27 mouse cellular contexts compared by ENCODE assay signal in the genomic region with DNA sequence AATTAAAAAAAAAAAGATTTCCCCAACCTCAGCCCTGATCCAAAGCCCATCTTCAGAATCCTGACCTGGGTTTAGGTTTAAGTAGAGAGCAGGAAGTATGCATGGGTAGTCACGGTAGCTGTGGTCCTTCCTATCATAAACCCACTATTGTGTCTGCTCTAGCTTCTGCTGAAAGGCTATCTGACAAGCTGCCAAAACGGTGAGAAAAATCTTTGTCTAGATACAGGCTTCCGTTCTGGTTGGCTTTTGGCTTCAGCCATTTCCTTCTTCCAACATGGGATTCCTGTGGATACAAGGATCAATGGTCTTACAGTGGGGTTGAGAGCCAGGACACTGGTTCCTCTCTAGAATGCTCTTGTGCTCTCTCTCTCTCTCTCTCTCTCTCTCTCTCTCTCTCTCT. TPM values are rescaled to one million over a fixed set of nuclear protein-coding genes. Genes with fewer than 3 reads are reported as not detected.
DNase-seq lines count a peak whose midpoint lies in the region; ATAC-seq and TF ChIP-seq lines count a peak whose summit lies in the region.
"Had no signal": no experiment of that assay in that cellular context is flagged by ENCODE, and none has a peak within 500 bp of the region (broad histone marks: within the 10 kb centered on the region; RNA-seq: fewer than 3 reads in every experiment).

No protein-coding gene starts in this region.

- ATAC-seq in heart, postnatal 0 days (ENCODE audit: insufficient read depth, low read depth), result no peak
- ATAC-seq in liver, embryonic 11.5 days (replicated peaks; ENCODE audit: low FRiP score), result no peak
- ATAC-seq in erythroid progenitor cell, adult 5-6 weeks (replicated peaks; ENCODE audit: low FRiP score, poor library complexity, severe bottlenecking), result no peak
- ATAC-seq: forebrain, postnatal 0 days had no signal

- intact Hi-C loops in heart, adult 2 months (cut with DNase I), result no loop called here

- 0 out of 2 replicates have a peak, but pooled peaks have one; percentile 46 for TF ChIP-seq EP300 in heart, postnatal 0 days (IDR thresholded peaks at IDR 0.05; ENCODE audit: low read depth)
- no peak for TF ChIP-seq EP300 in heart, adult 2 months (IDR thresholded peaks at IDR 0.05; ENCODE audit: insufficient read depth, low read depth, low read length)

- H3K4me1 ChIP-seq in heart, postnatal 0 days (ENCODE audit: control insufficient read depth, insufficient read depth), result peaks cover 23% of the 10 kb centered on the region
- H3K4me1 ChIP-seq in heart, adult 2 months (ENCODE audit: control insufficient read depth, insufficient read depth, low read length), result peaks cover 6% of the 10 kb centered on the region
- H3K4me1 ChIP-seq in liver, embryonic 11.5 days (replicated peaks; ENCODE audit: control insufficient read depth, insufficient read depth, low read length), result peaks cover 17% of the 10 kb centered on the region

- H3K4me3 ChIP-seq in heart, postnatal 0 days (ENCODE audit: low read depth, low read length), result no peak overlapping the region
- H3K4me3 ChIP-seq in heart, adult 2 months, result no peak overlapping the region
- H3K4me3 ChIP-seq in liver, embryonic 11.5 days (ENCODE audit: low read depth, low read length), result no peak overlapping the region
- H3K4me3 ChIP-seq: embryonic facial prominence, embryonic 15.5 days; heart, embryonic 15.5 days; layer of hippocampus, adult 2 months; limb, embryonic 12.5 days; neural tube, embryonic 13.5 days had no signal

- H3K27me3 ChIP-seq in heart, postnatal 0 days (ENCODE audit: control insufficient read depth, insufficient read depth, low read length), result no peaks in the 10 kb centered on the region
- no peaks in the 10 kb centered on the region for H3K27me3 ChIP-seq in heart, adult 2 months (ENCODE audit: control insufficient read depth, insufficient read depth, low read length)
- H3K27me3 ChIP-seq in liver, embryonic 11.5 days (replicated peaks; ENCODE audit: control insufficient read depth, insufficient read depth, low read length), result no peaks in the 10 kb centered on the region
- H3K27me3 ChIP-seq: CH12.LX; embryonic facial prominence, embryonic 15.5 days; heart, embryonic 15.5 days; limb, embryonic 12.5 days; neural tube, embryonic 13.5 days had no signal

- no peak for TF ChIP-seq POLR2A in heart, adult 2 months (IDR thresholded peaks at IDR 0.05; ENCODE audit: insufficient read depth, low read depth, low read length)

- H3K27ac ChIP-seq in heart, postnatal 0 days (ENCODE audit: low read depth), result no peak overlapping the region
- H3K27ac ChIP-seq in heart, adult 2 months, result no peak overlapping the region
- no peak overlapping the region for H3K27ac ChIP-seq in liver, embryonic 11.5 days (ENCODE audit: low read depth, low read length)
- H3K27ac ChIP-seq: embryonic facial prominence, embryonic 15.5 days; heart, embryonic 15.5 days; layer of hippocampus, adult 2 months; limb, embryonic 12.5 days; liver, embryonic 14.5 days; neural tube, embryonic 13.5 days had no signal

- no peak for TF ChIP-seq CTCF in heart, postnatal 0 days (IDR thresholded peaks at IDR 0.05; ENCODE audit: low read depth)
- TF ChIP-seq CTCF in heart, adult 2 months (IDR thresholded peaks at IDR 0.05), result no peak

- H3K9me3 ChIP-seq in heart, postnatal 0 days (replicated peaks; ENCODE audit: control insufficient read depth, low read length), result no peaks in the 10 kb centered on the region
- no peaks in the 10 kb centered on the region for H3K9me3 ChIP-seq in liver, embryonic 11.5 days (ENCODE audit: control insufficient read depth, low read length)
- H3K9me3 ChIP-seq: embryonic facial prominence, embryonic 15.5 days; G1E; heart, embryonic 15.5 days; limb, embryonic 12.5 days; neural tube, embryonic 13.5 days had no signal

- 40% methylated on average over 3 of the region's 3 CpGs for WGBS in heart, postnatal 0 days
- WGBS in heart, adult 2 months, result 29% methylated on average over 3 of the region's 3 CpGs
- 71% methylated on average over 3 of the region's 3 CpGs for WGBS in liver, embryonic 11.5 days

- no peak for DNase-seq in heart, postnatal 0 days (ENCODE audit: low spot score)
- no peak for DNase-seq in heart, adult 2 months
- DNase-seq in liver, embryonic 11.5 days (ENCODE audit: low spot score), result peak; percentile 20
- DNase-seq in liver (no peak), 416B (ENCODE audit: low read depth) (peak; percentile 21)
- peak; percentile 58 for DNase-seq in kidney, postnatal 14 days
- DNase-seq in thymus, postnatal 36 days, result no peak
- DNase-seq: adrenal gland, adult 2 months; B cell, adult 2 months; cerebellum, adult 11 months; cerebellum, adult 9-11 months; forebrain, postnatal 0 days; gastrocnemius, postnatal 14 days; midbrain, embryonic 14.5 days; right cerebral cortex, adult 18-20 months; right cerebral cortex, postnatal 4 days; thymus, adult 18-20 months; thymus, postnatal 4 days had no signal

- H3K79me2 ChIP-seq in heart, adult 2 months (replicated peaks; ENCODE audit: control insufficient read depth, insufficient read depth, low read length), result 0 out of 2 replicates have a peak, but pooled peaks cover 4% of the 10 kb centered on the region

- H3K9ac ChIP-seq in heart, postnatal 0 days (replicated peaks; ENCODE audit: low read depth, low read length), result no peak overlapping the region
- no peak overlapping the region for H3K9ac ChIP-seq in heart, adult 2 months (ENCODE audit: low read depth, low read length)
- H3K9ac ChIP-seq in liver, embryonic 11.5 days (ENCODE audit: low read depth, low read length), result no peak overlapping the region
- H3K9ac ChIP-seq: embryonic facial prominence, embryonic 15.5 days; forebrain, postnatal 0 days; heart, embryonic 15.5 days; limb, embryonic 12.5 days; liver, embryonic 14.5 days; neural tube, embryonic 13.5 days had no signal

- no peak overlapping the region for H3K4me2 ChIP-seq in heart, postnatal 0 days (ENCODE audit: low read depth, low read length)
- no peak overlapping the region for H3K4me2 ChIP-seq in liver, embryonic 11.5 days
- H3K4me2 ChIP-seq: embryonic facial prominence, embryonic 15.5 days; heart, embryonic 15.5 days; limb, embryonic 12.5 days; neural tube, embryonic 13.5 days had no signal

- H3K36me3 ChIP-seq in heart, postnatal 0 days (replicated peaks; ENCODE audit: control insufficient read depth, insufficient read depth, low read length), result no peaks in the 10 kb centered on the region
- no peaks in the 10 kb centered on the region; the same call in 1 of the 2 replicates for H3K36me3 ChIP-seq in heart, adult 2 months (ENCODE audit: control insufficient read depth, insufficient read depth, low read length)
- H3K36me3 ChIP-seq in liver, embryonic 11.5 days (ENCODE audit: control insufficient read depth, insufficient read depth, low read length), result no peaks in the 10 kb centered on the region
- H3K36me3 ChIP-seq: embryonic facial prominence, embryonic 15.5 days; heart, embryonic 15.5 days; limb, embryonic 12.5 days; neural tube, embryonic 13.5 days had no signal

RNA-seq across cellular contexts. Expression of gene Ice1, which starts 2.2 kb away (rescaled TPM):
- 21.0 and 29.5 TPM in 2 replicates for total RNA-seq in heart, postnatal 0 days (2014; rRNA removed; ENCODE audit: low replicate concordance)
- 7.2 and 7.7 TPM in 2 replicates for polyA plus RNA-seq in heart, postnatal 0 days (2015; fragmentation: Nextera tagmentation; extraction: Ambion mirVana)
- total RNA-seq in heart, adult 2 months (2021), result 10 to 100 TPM; 25.7 to 30.4 TPM
- 24.3 and 44.7 TPM in 2 replicates for polyA plus RNA-seq in heart, adult 2 months (2012; rRNA removed)
- polyA plus RNA-seq in liver, embryonic 11.5 days (2014; fragmentation: Nextera tagmentation; extraction: Ambion mirVana), result 19.5 and 22.0 TPM in 2 replicates
- total RNA-seq in erythroid progenitor cell, adult 5-6 weeks (2015; ENCODE audit: low replicate concordance), result 8.4 and 14.4 TPM in 2 replicates
- 2.8 and 4.4 TPM in 2 replicates for total RNA-seq in erythroid progenitor cell, adult 5-6 weeks (2017; ENCODE audit: low replicate concordance)

Comparison
In these comparisons a context has a peak if more than half of its experiments do, and no peak if none do; other contexts are left out.
1. DNase-seq: peak in liver, embryonic 11.5 days (single experiment), 416B (single experiment) and kidney, postnatal 14 days (single experiment); none in heart, postnatal 0 days (single experiment), heart, adult 2 months (0 of 2), liver (single experiment) and thymus, postnatal 36 days (0 of 2).